Mouse (Mus musculus): ENCODE results near the gene Dcaf4.

Gene Dcaf4

GRCm38 (mm10) chr12:83520311-83520890 is at the start of gene Dcaf4:
Gene Dcaf4 (plus strand): TSS chr12:83520466.
- peak; percentile 97 for DNase-seq

GRCm38 (mm10) chr12:83471760-83472159 is 48.5 kb upstream of the Dcaf4 start:
- no peak for DNase-seq

GRCm38 (mm10) chr12:83473987-83474600 is 46.2 kb upstream of the Dcaf4 start:
- DNase-seq, result no peak

- DNase-seq, result no peak
Measured at GRCm38 (mm10) chr12:83475419-83475818, 44.8 kb upstream of the Dcaf4 start.

- DNase-seq, result no peak
Measured at GRCm38 (mm10) chr12:83476277-83476676, 44.0 kb upstream of the Dcaf4 start.

GRCm38 (mm10) chr12:83479140-83479539 is 41.1 kb upstream of the Dcaf4 start:
- no peak for DNase-seq

- no peak for DNase-seq
Measured at GRCm38 (mm10) chr12:83479818-83480401, 40.4 kb upstream of the Dcaf4 start.

GRCm38 (mm10) chr12:83481439-83481838 is 38.8 kb upstream of the Dcaf4 start:
- DNase-seq, result no peak

GRCm38 (mm10) chr12:83483653-83484052 is 36.6 kb upstream of the Dcaf4 start:
- DNase-seq, result no peak

- DNase-seq, result peak; percentile 34
Measured at GRCm38 (mm10) chr12:83484855-83485745, 35.2 kb upstream of the Dcaf4 start.

GRCm38 (mm10) chr12:83485911-83486670 is 34.2 kb upstream of the Dcaf4 start:
- peak; percentile 62 for DNase-seq

GRCm38 (mm10) chr12:83486671-83487461 is 33.4 kb upstream of the Dcaf4 start:
- peak; percentile 57 for DNase-seq

GRCm38 (mm10) chr12:83487476-83487991 is 32.7 kb upstream of the Dcaf4 start, which contains the start of gene Dpf3:
Gene Dpf3 (minus strand): TSS chr12:83487716.
- peak; percentile 100 for DNase-seq

GRCm38 (mm10) chr12:83488211-83488941 is 31.9 kb upstream of the Dcaf4 start:
- peak; percentile 47 for DNase-seq

GRCm38 (mm10) chr12:83489748-83490147 is 30.5 kb upstream of the Dcaf4 start:
- no peak for DNase-seq

- no peak for DNase-seq
Measured at GRCm38 (mm10) chr12:83491609-83492008, 28.7 kb upstream of the Dcaf4 start.

GRCm38 (mm10) chr12:83492808-83493207 is 27.5 kb upstream of the Dcaf4 start:
- no peak for DNase-seq

- DNase-seq, result no peak
Measured at GRCm38 (mm10) chr12:83494196-83494595, 26.1 kb upstream of the Dcaf4 start.

GRCm38 (mm10) chr12:83495248-83495960 is 24.9 kb upstream of the Dcaf4 start:
- no peak for DNase-seq

GRCm38 (mm10) chr12:83495961-83496282 is 24.3 kb upstream of the Dcaf4 start:
- no peak for DNase-seq

All from cerebellum, adult 11 months (tissue).